Mouse (Mus musculus): ENCODE results near the gene Ankrd24. TPM values are rescaled to one million over a fixed set of nuclear protein-coding genes. Genes with fewer than 3 reads are reported as not detected.
"Not testable (repeated sequence)": the region's sequence is repeated elsewhere in the genome, so short reads cannot be mapped to it uniquely, and the experiment has no call there.

Gene Ankrd24
- total RNA-seq, 4 experiments from 2014 or later, result 7.3 to 12.4 (median 8.5) TPM

GRCm38 (mm10) chr10:81644162-81644561 is 15.8 kb downstream of the Ankrd24 start:
- no peak for DNase-seq (ENCODE audit: low spot score)

- DNase-seq (ENCODE audit: low spot score), result no peak
These were observed 16.4 kb downstream of the Ankrd24 start for GRCm38 (mm10) chr10:81644716-81645115.

- no peak for DNase-seq (ENCODE audit: low spot score)
These were observed 17.1 kb downstream of the Ankrd24 start for GRCm38 (mm10) chr10:81645391-81645790.

GRCm38 (mm10) chr10:81646015-81646555 is 17.7 kb downstream of the Ankrd24 start:
- DNase-seq (ENCODE audit: low spot score), result no peak

GRCm38 (mm10) chr10:81648803-81649775 is 20.7 kb downstream of the Ankrd24 start, which contains the start of gene Gm10778:
TSS of gene Gm10778 (plus strand) at chr10:81649059.
- DNase-seq (ENCODE audit: low spot score), result peak; percentile 91

- no peak for DNase-seq (ENCODE audit: low spot score)
These were observed 26.8 kb downstream of the Ankrd24 start for GRCm38 (mm10) chr10:81655178-81655577.

- DNase-seq (ENCODE audit: low spot score), result no peak
These were observed 27.8 kb downstream of the Ankrd24 start for GRCm38 (mm10) chr10:81656174-81656573.

- not testable (repeated sequence) for DNase-seq (ENCODE audit: low spot score)
These were observed 58.8 kb downstream of the Ankrd24 start for GRCm38 (mm10) chr10:81687114-81687513.

Other genes with a start within 250 kb of the Ankrd24 start
- 10 to 100 TPM; 49.1 to 55.0 (median 53.8) TPM for gene Dohh, start 244.1 kb upstream of the Ankrd24 start, total RNA-seq (2022)
- 1 to 10 TPM in 2 of 4 experiments, under 1 TPM in 2; 0.73 to 1.3 (median 1.0) TPM for gene Gm48551, start 244.1 kb upstream of the Ankrd24 start, total RNA-seq (2022)
- gene Gm48552, start 239.5 kb upstream of the Ankrd24 start, total RNA-seq (2022), result under 1 TPM in 2 of 4 experiments, not detected in 2; 0.50 to 0.72 TPM
- gene Smim24, start 235.5 kb upstream of the Ankrd24 start, total RNA-seq (2022), result 1 to 10 TPM; 1.4 to 2.4 (median 1.9) TPM
- 100 to 1,000 TPM; 100 to 132 (median 108) TPM for gene Nfic, start 172.9 kb upstream of the Ankrd24 start, total RNA-seq (2022)
- gene Celf5, start 145.8 kb upstream of the Ankrd24 start, total RNA-seq (2022), result under 1 TPM in 2 of 4 experiments, not detected in 2; 0.12 to 0.29 TPM
- 10 to 100 TPM; 48.7 to 72.7 (median 66.7) TPM for gene Ncln, start 132.1 kb upstream of the Ankrd24 start, total RNA-seq (2022)
- 1 to 10 TPM in 2 of 4 experiments, under 1 TPM in 2; 0.88 to 1.4 (median 1.0) TPM for gene S1pr4, start 128.4 kb upstream of the Ankrd24 start, total RNA-seq (2022)
- under 1 TPM; 0.37 to 0.78 (median 0.54) TPM for gene Gna15, start 104.3 kb upstream of the Ankrd24 start, total RNA-seq (2022)
- gene Gna11, start 83.3 kb upstream of the Ankrd24 start, total RNA-seq (2022), result 10 to 100 TPM; 47.7 to 54.1 (median 50.9) TPM
- 1,000 to 10,000 TPM; 1,133 to 1,192 (median 1,173) TPM for gene Aes, start 69.1 kb upstream of the Ankrd24 start, total RNA-seq (2022)
- gene Tle2, start 54.0 kb upstream of the Ankrd24 start, total RNA-seq (2022), result 10 to 100 TPM in 2 of 4 experiments, 1 to 10 TPM in 2; 5.4 to 12.1 (median 9.1) TPM
- 10 to 100 TPM in 1 of 4 experiments, 1 to 10 TPM in 3; 6.8 to 12.7 (median 9.3) TPM for gene Tle6, start 27.5 kb upstream of the Ankrd24 start, total RNA-seq (2022)
- gene BC025920, start 22.3 kb upstream of the Ankrd24 start, total RNA-seq (2022), result 1 to 10 TPM; 2.3 to 4.4 (median 3.0) TPM
- 1 to 10 TPM; 6.8 to 8.4 (median 7.3) TPM for gene Sirt6, start 743 bp upstream of the Ankrd24 start, total RNA-seq (2022)
- gene Gm10778, start 20.5 kb downstream of the Ankrd24 start, total RNA-seq (2022), result 1 to 10 TPM; 1.8 to 2.2 (median 2.1) TPM
- gene Zfp433, start 76.3 kb downstream of the Ankrd24 start, total RNA-seq (2022), result 1 to 10 TPM; 3.7 to 5.7 (median 5.1) TPM
- gene Gm3055, start 142.6 kb downstream of the Ankrd24 start, total RNA-seq (2022), result 1 to 10 TPM; 1.4 to 4.2 (median 2.5) TPM
- 1 to 10 TPM in 3 of 4 experiments, under 1 TPM in 1; 0.73 to 1.8 (median 1.4) TPM for gene Gm4767, start 183.6 kb downstream of the Ankrd24 start, total RNA-seq (2022)
- 1 to 10 TPM in 3 of 4 experiments, under 1 TPM in 1; 0.95 to 2.1 (median 1.3) TPM for gene Gm32687, start 235.4 kb downstream of the Ankrd24 start, total RNA-seq (2022)

All from heart, adult 8-10 months (tissue).